15 mouse cellular contexts compared by ENCODE assay signal in the genomic region with DNA sequence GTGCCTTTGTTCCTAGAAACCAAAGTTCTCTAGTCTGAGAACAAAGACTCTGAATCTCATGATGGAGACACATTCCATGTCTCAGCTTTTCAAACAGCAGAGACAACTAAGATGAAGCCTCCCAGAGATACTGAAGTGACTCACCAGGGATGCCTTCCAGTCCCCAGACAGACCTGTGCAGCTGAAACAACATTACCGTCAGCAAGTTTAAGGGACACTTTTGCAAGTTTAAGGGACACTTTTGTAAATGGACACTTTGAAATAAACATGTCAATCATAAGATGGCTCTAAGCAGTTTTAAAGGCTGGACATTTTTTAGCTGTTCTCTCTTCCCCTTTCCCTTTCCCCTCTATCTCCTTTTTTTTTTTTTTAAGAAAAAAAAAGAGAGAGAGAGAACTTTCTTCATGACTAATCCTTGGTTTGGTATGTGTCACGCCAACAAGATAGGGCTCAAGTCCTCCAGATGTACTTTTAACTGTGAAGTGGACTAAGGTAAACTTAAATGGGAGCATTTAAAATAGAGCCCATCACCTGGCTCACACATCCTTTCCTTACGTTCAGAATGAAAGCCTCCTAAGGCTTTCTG. TPM values are rescaled to one million over a fixed set of nuclear protein-coding genes. Genes with fewer than 3 reads are reported as not detected.
DNase-seq lines count a peak whose midpoint lies in the region; ATAC-seq lines count a peak whose summit lies in the region.
"Had no signal": no experiment of that assay in that cellular context is flagged by ENCODE, and none has a peak within 500 bp of the region (broad histone marks: within the 10 kb centered on the region; RNA-seq: fewer than 3 reads in every experiment).

No protein-coding gene starts in this region.

- H3K27me3 ChIP-seq in kidney, embryonic 16.5 days (ENCODE audit: insufficient read depth, low read length): no peaks in the 10 kb centered on the region
- H3K27me3 ChIP-seq: liver, embryonic 15.5 days; midbrain, embryonic 15.5 days; neural tube, embryonic 15.5 days had no signal

- H3K4me2 ChIP-seq in kidney, embryonic 16.5 days (replicated peaks; ENCODE audit: low read depth, low read length): peak overlapping the region; percentile 36
- H3K4me2 ChIP-seq: liver, embryonic 15.5 days; midbrain, embryonic 15.5 days; neural tube, embryonic 15.5 days had no signal

- H3K9ac ChIP-seq in kidney, embryonic 16.5 days (replicated peaks; ENCODE audit: low read length): no peak overlapping the region
- H3K9ac ChIP-seq: liver, embryonic 15.5 days; midbrain, embryonic 15.5 days; neural tube, embryonic 15.5 days had no signal

- WGBS in kidney, embryonic 16.5 days: 54% methylated on average over 3 of the region's 3 CpGs

- peaks cover 15% of the 10 kb centered on the region; the same call in 1 of the 2 replicates for H3K4me1 ChIP-seq in kidney, embryonic 16.5 days (ENCODE audit: insufficient read depth, low read length)
- H3K4me1 ChIP-seq in brown adipose tissue, adult 24 weeks (ENCODE audit: control insufficient read depth, insufficient read depth, insufficient read length, low read length): peaks cover 8% of the 10 kb centered on the region
- H3K4me1 ChIP-seq: liver, embryonic 15.5 days; midbrain, embryonic 15.5 days had no signal

- intact Hi-C loops in heart, postnatal 14 days (cut with DNase I): loop anchor here (5.0 kb wide), 2 partner anchors 38 to 83 kb away; no protein-coding TSS in a partner anchor
- intact Hi-C loops in left cerebral cortex, postnatal 36 days (cut with DNase I): no loop called here

- H3K9me3 ChIP-seq in kidney, embryonic 16.5 days (ENCODE audit: low read length): no peaks in the 10 kb centered on the region
- H3K9me3 ChIP-seq: liver, embryonic 15.5 days; midbrain, embryonic 15.5 days; neural tube, embryonic 15.5 days had no signal

- peak; percentile 74 for DNase-seq in heart, adult 11 months
- no peak for DNase-seq in heart, postnatal 14 days
- DNase-seq in kidney, adult 18-20 months: no peak
- peak; percentile 77 for DNase-seq in 3T3-L1 (ENCODE audit: low read depth, low spot score)
- DNase-seq in adrenal gland, postnatal 14 days: no peak
- no peak for DNase-seq in left cerebral cortex, postnatal 36 days (ENCODE audit: low spot score in 2 of 2)
- DNase-seq: kidney, adult 9 months; thymus, postnatal 14 days had no signal

- H3K27ac ChIP-seq in kidney, embryonic 16.5 days (ENCODE audit: low read length): peak overlapping the region; percentile 67; the same call in 1 of the 2 replicates
- H3K27ac ChIP-seq in brown adipose tissue, adult 24 weeks (replicated peaks; ENCODE audit: low read depth, low read length): peak overlapping the region; percentile 98
- H3K27ac ChIP-seq: liver, embryonic 15.5 days; midbrain, embryonic 15.5 days; neural tube, embryonic 15.5 days had no signal

- H3K4me3 ChIP-seq in kidney, embryonic 16.5 days (ENCODE audit: low read length): peak overlapping the region; percentile 39
- peak overlapping the region; percentile 78 for H3K4me3 ChIP-seq in brown adipose tissue, adult 24 weeks (ENCODE audit: insufficient read depth, low read depth, low read length)
- H3K4me3 ChIP-seq: erythroblast, embryonic 14.5 days; liver, embryonic 15.5 days; midbrain, embryonic 15.5 days; neural tube, embryonic 15.5 days had no signal

- ATAC-seq in kidney, embryonic 16.5 days (ENCODE audit: low FRiP score, low TSS enrichment): no peak
- ATAC-seq: midbrain, embryonic 15.5 days had no signal

- H3K36me3 ChIP-seq in kidney, embryonic 16.5 days (ENCODE audit: insufficient read depth, low read length): no peaks in the 10 kb centered on the region
- H3K36me3 ChIP-seq: liver, embryonic 15.5 days; midbrain, embryonic 15.5 days; neural tube, embryonic 15.5 days had no signal

RNA-seq across cellular contexts. Expression of a gene that starts 3.6 kb away (rescaled TPM):
- total RNA-seq in heart, postnatal 14 days (2021): 100 to 1,000 TPM; 123 to 126 TPM
- 19.0 and 20.0 TPM in 2 replicates for polyA plus RNA-seq in kidney, embryonic 16.5 days (2015; fragmentation: Nextera tagmentation; extraction: Ambion mirVana)
- polyA plus RNA-seq in brown adipose tissue, adult 24 weeks (2012; ENCODE audit: insufficient read depth, insufficient read length, missing spikeins): 10.7 and 17.0 TPM in 2 replicates
- 65.8 and 65.9 TPM in 2 replicates for total RNA-seq in adrenal gland, postnatal 14 days (2021)
- total RNA-seq in left cerebral cortex, postnatal 36 days (2021): 1 to 10 TPM; 5.0 to 5.2 TPM

RNA-seq across cellular contexts. Expression of a gene that starts 31.8 kb away (rescaled TPM):
- 10 to 100 TPM; 59.9 to 68.8 TPM for total RNA-seq in heart, postnatal 14 days (2021)
- polyA plus RNA-seq in kidney, embryonic 16.5 days (2015; fragmentation: Nextera tagmentation; extraction: Ambion mirVana): 13.1 and 15.9 TPM in 2 replicates
- 12.8 and 14.6 TPM in 2 replicates for polyA plus RNA-seq in brown adipose tissue, adult 24 weeks (2012; ENCODE audit: insufficient read depth, insufficient read length, missing spikeins)
- total RNA-seq in adrenal gland, postnatal 14 days (2021): 29.0 and 32.6 TPM in 2 replicates
- 10 to 100 TPM in 1 of 2 experiments, 1 to 10 TPM in 1; 7.1 to 13.5 TPM for total RNA-seq in left cerebral cortex, postnatal 36 days (2021)
- polyA plus RNA-seq: erythroblast, embryonic 14.5 days had no signal

RNA-seq across cellular contexts. Expression of a gene that starts 44.6 kb away (rescaled TPM):
- 1 to 10 TPM in 1 of 2 experiments, under 1 TPM in 1; 0.72 to 1.4 TPM for total RNA-seq in heart, postnatal 14 days (2021)
- 0.15 and 0.72 TPM in 2 replicates for polyA plus RNA-seq in kidney, embryonic 16.5 days (2015; fragmentation: Nextera tagmentation; extraction: Ambion mirVana)
- not detected in 2 replicates for polyA plus RNA-seq in brown adipose tissue, adult 24 weeks (2012; ENCODE audit: insufficient read depth, insufficient read length, missing spikeins)
- total RNA-seq in adrenal gland, postnatal 14 days (2021): 0.68 and 0.70 TPM in 2 replicates
- 10 to 100 TPM; 36.1 to 37.9 TPM for total RNA-seq in left cerebral cortex, postnatal 36 days (2021)
- total RNA-seq: common myeloid progenitor, adult 5-6 weeks had no signal
- polyA plus RNA-seq: erythroblast, embryonic 14.5 days; liver, embryonic 15.5 days had no signal

Comparison
In these comparisons a context has a peak if more than half of its experiments do, and no peak if none do; other contexts are left out.
1. DNase-seq: peak in heart, adult 11 months (single experiment) and 3T3-L1 (single experiment); none in heart, postnatal 14 days (0 of 2), kidney, adult 18-20 months (single experiment), adrenal gland, postnatal 14 days (single experiment) and left cerebral cortex, postnatal 36 days (0 of 2).
2. RNA of a gene that starts 3.6 kb away (total RNA-seq): 123 to 126 TPM in heart, postnatal 14 days and 65.8 to 65.9 TPM in adrenal gland, postnatal 14 days; 5.0 to 5.2 TPM in left cerebral cortex, postnatal 36 days; every median in the first group is over 10 times any median in the second.
3. RNA of a gene that starts 44.6 kb away (total RNA-seq): 36.1 to 37.9 TPM in left cerebral cortex, postnatal 36 days; 0.72 to 1.4 TPM in heart, postnatal 14 days and 0.68 to 0.70 TPM in adrenal gland, postnatal 14 days; every median in the first group is over 10 times any median in the second.